Mouse (Mus musculus): ENCODE data around the gene Plce1.

The Plce1 gene

DNA sequence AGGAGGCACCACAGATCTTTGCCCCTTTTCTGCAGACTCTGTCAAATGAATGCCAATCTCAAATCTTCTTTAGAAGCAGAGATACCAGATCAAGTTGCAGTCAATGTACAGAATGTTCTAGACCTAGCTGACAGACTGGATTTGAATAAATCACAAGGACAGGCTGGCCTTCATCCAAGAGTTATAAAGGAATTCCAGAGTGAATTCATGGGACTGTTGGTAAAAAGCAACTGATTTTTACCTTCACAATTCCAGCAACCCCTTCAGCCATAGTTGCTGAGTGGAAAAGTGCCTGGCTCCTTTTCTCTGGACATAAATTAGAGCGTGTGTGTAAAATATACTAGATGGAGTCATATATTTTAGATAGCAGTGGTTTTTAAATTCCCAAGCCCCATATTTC lies 102.0 kb downstream of the Plce1 start:
- in situ Hi-C loops (cut with MboI, MseI): no loop called here

DNA sequence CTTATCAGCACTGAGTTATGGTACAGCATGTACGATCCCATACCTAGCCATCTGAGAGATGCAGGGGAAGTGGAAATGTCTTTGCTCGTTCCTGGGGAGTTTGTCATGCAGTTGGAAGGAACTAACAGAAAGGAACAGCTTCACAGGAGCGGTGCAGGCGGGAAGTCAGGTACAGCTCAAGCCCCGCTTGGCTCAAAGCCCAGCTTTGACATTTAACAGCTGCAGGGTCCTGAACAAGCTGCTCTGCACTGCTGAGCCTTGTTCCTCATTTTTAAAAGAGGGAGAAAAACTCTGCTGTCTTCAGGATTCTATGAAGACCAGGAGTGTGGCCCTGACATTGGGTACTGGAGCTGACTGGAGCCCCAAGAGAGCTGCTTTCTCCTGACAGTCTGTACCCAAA lies 106.7 kb downstream of the Plce1 start:
- in situ Hi-C loops (cut with MboI, MseI): no loop called here

DNA sequence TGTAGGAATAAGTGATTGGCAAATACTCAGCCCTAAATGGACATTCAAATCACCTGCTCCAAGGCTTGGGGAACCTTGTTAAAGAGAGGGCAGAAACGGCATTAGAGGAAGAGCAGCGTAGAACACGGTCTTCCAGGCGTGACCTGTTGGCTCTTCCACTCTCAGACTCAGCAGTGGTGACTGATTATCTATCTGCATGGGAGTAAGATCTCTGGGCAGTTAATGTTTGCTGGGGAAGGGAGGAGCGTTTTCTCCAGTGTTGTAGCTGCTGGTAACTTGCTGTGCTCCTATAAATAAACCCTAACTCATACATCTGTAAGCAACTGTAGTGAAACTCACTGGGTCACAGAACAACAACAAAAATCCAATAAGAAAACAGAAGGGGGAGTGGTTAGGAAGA lies 108.6 kb downstream of the Plce1 start:
- in situ Hi-C loops (cut with MboI, MseI): no loop called here

GRCm38 (mm10) chr19:38589941-38590340 lies 109.0 kb downstream of the Plce1 start:
- in situ Hi-C loops (cut with MboI, MseI): no loop called here

GRCm38 (mm10) chr19:38592566-38593224 lies 111.8 kb downstream of the Plce1 start:
- in situ Hi-C loops (cut with MboI, MseI): no loop called here

- in situ Hi-C loops (cut with MboI, MseI): no loop called here
These were observed 112.5 kb downstream of the Plce1 start for GRCm38 (mm10) chr19:38593225-38593897.

DNA sequence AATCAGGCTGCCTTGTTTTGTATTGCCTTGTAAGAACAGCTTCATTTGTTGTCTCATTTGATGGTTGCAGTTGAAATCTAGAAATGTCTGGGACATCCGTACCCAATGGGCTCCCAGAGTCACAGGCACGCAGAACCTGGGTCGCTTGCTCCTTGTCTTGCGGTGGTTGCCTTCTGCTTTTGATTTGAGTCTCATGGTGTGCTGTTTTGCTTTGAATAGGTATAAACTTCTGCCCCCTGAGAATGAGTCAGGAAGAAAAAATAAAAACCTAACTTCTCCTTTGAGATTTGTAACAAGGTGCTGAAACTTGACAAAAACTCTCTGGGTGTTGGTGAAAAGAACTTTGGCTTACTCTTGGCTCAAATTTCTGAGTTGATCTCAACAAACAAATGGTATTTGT lies 115.2 kb downstream of the Plce1 start:
- in situ Hi-C loops (cut with MboI, MseI): no loop called here

GRCm38 (mm10) chr19:38597392-38597791 lies 116.5 kb downstream of the Plce1 start:
- in situ Hi-C loops (cut with MboI, MseI): no loop called here

DNA sequence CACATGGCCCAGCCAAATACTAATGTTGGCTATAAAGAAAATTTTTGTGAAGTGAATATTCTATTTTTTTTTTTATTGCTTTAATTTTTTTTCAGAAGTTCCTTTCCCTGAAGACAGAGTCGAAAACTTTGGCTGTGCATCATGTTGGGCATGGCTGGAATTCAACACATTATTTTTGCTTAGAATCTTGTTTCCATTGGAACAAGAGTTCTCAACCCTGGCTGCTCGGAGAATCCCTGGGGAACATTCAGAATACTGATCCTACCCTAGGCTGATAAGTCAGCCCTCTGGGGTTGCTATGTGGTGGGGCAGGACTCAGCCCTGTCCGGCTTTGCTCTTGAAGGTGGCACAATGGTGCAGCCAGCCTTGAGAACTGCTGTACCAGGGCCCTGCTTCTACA lies 118.1 kb downstream of the Plce1 start:
- in situ Hi-C loops (cut with MboI, MseI): no loop called here

GRCm38 (mm10) chr19:38601127-38601526 lies 120.2 kb downstream of the Plce1 start:
- in situ Hi-C loops (cut with MboI, MseI): no loop called here

GRCm38 (mm10) chr19:38602811-38603210 lies 121.9 kb downstream of the Plce1 start:
- in situ Hi-C loops (cut with MboI, MseI): no loop called here

DNA sequence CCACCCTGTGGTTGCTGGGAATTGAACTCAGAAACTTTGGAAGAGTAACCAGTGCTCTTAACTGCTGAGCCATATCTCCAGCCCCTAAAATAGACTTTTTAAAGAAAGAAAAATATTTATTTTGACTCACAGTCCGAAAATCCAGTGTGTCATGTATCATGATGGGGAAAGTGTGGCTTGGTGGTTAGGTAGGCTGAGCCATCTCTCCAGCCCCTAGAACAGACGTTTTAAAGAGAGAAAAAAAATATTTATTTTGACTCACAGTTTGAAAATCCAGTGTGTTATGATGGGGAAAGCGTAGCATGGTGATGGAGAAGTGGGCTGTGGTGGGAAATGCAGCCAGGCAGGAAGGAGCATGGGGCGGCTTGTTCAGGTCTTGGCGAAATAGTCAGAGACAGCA lies 126.3 kb downstream of the Plce1 start:
- in situ Hi-C loops (cut with MboI, MseI): no loop called here

- in situ Hi-C loops (cut with MboI, MseI): no loop called here
These were observed 128.2 kb downstream of the Plce1 start for GRCm38 (mm10) chr19:38608951-38609654.

DNA sequence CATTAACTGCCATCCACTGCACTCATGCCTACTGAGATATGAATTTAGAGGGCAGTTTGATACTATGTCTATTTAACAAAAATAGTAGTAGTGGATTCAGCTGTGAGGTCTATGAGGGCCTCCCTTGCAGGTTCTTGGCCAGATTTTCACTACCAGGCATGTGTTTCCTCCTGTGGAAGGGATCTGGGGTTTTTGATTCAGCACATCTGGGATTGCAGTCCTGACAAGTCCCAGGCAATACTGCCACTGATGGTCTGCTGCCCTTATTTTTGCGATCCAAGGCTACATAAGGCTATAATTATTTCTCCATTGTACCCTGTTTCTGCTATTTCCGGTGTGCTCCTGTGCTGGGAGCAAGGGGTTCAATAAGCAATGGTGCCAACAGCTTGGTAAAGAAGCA lies 129.4 kb downstream of the Plce1 start:
- in situ Hi-C loops (cut with MboI, MseI): no loop called here

DNA sequence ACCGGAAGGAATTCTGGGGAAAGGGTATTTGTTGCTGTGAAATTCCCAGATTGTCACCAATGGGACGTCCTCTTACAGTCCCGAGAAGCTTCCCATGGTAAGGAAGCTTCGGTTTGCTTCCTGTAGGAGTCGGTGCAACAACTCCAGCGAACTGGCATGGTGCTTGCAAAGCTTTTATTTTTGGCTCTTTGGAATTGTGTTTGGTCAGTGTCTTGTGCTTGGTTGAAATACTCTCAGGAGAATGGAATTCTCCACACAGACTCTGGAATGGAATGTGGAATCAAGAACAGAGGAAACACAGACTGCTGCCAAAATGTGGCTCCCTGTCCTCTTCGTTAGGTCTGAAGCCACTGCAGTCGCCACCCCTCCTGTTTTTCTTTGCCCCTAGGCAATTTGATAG lies 129.9 kb downstream of the Plce1 start:
- in situ Hi-C loops (cut with MboI, MseI): no loop called here

DNA sequence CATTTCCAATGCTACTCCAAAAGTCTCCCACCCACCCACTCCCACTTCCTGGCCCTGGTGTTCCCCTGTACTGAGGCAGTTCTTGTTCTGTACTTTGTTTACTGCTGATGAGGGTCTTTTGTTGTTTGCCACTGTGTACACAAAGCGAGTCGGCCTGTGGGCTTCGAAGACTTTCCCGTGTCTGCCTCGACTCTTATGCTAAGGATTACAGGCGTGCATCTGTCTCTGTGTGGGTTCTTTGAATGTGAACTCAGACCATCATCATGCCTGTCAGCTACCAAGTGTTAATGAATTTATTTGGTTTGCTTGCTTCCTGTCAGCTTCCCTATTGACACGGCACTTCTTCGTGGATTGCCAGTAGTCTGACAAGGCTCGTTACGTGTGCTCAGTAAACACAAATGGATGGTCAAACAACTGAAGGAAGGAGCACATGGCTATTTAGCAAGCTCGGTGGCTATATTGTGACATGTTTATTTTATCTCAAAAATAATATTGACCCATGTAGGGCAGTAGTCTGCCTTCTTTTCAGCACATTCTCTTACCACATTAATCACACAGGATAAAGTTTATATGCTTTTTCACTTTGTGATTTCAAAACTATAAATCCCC lies 133.3 kb downstream of the Plce1 start:
- in situ Hi-C loops (cut with MboI, MseI): no loop called here

- in situ Hi-C loops (cut with MboI, MseI): no loop called here
These were observed 134.4 kb downstream of the Plce1 start for GRCm38 (mm10) chr19:38615356-38615755.

DNA sequence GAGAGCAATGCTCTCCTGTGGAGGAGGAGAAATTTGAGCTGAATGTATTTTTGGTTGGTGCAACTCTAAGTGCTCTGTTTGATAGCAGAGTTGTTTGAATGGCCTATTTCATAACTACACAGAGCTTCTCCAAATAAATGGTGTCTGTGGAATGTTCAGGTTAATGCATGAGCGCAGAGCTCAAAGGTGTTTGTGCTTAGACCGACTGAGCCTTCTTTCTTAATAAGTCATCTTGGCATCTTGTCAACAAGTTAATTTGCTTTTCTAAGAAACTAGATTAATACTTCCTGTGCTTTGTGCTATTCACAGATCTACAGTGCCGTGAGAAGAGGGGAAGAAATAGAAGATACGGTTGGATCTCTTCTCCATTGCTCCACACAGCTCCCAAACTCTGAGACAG lies 139.2 kb downstream of the Plce1 start:
- in situ Hi-C loops (cut with MboI, MseI): no loop called here

- in situ Hi-C loops (cut with MboI, MseI): no loop called here
These were observed 140.6 kb downstream of the Plce1 start for GRCm38 (mm10) chr19:38621546-38621945.

GRCm38 (mm10) chr19:38626246-38627015 lies 145.5 kb downstream of the Plce1 start:
- in situ Hi-C loops (cut with MboI, MseI): loop anchor here (25.0 kb wide), 1 partner anchor 386 kb away; the partner anchor contains the start of gene Cyp2c55

- in situ Hi-C loops (cut with MboI, MseI): loop anchor here (25.0 kb wide), 1 partner anchor 385 kb away; the partner anchor contains the start of gene Cyp2c55
These were observed 146.3 kb downstream of the Plce1 start for GRCm38 (mm10) chr19:38627075-38627768.

All from T-helper 1 cell (primary cell).